Mouse (Mus musculus) adrenal gland, adult 10 weeks (tissue): ENCODE results near the gene Olfr1239. TPM values are rescaled to one million over a fixed set of nuclear protein-coding genes. Genes with fewer than 3 reads are reported as not detected.

Experiments
- polyA plus RNA-seq: library from polyadenylated mRNA; stranded (reverse); fragments of 350-450 nt; fragmentation: Illumina TruSeq; extraction: RNeasy Lipid Tissue Mini Kit (QIAGEN cat#74804); gene quantifications from one replicate; pipeline ENCODE4 v1.2.3, GENCODE M21; 2014; ENCODE audit warnings: low read depth, low replicate concordance

The Olfr1239 gene
- polyA plus RNA-seq, result not detected

DNA sequence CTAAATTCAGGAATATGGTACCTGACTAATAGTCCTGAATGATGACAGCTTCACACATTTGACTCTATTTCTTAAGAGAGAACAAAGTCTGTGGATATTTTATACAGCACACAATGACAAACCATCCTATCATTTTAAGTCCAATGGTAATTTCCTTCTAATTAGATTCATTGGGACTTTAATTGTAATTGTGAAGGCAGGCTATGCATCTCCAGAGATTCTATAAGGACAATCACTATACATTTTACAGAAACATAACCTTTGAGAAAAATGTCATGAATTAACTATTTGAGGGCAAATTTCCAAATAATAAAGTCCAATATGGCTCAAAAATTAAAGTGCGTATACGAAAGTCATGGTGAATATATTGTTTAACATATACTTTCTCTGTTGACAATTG is at the start of gene Olfr1239:
TSS of gene Olfr1239 (minus strand) at position 101 of the 400 bp plus-strand sequence.

DNA sequence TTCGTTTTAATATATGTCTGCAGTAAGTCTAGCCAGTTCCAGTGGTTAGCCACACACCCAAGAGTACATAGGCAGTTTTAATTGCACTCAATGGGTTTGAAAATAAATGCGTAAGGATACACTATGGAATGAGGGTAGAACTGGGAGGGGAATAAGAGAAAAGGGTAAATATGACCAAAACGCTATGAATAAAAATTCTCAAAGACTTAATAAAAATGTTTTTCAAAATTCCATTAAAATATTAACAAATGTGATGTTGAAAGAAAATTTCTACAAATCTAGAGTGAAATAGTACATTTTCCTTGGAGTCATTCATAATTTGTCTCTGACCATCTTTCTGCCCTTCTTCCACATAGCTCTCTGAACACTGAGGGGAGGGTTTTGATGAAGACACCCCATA is 22.7 kb upstream of the Olfr1239 start, which contains the start of gene Olfr1240:
TSS of gene Olfr1240 (minus strand) at position 101 of the 400 bp plus-strand sequence.

DNA sequence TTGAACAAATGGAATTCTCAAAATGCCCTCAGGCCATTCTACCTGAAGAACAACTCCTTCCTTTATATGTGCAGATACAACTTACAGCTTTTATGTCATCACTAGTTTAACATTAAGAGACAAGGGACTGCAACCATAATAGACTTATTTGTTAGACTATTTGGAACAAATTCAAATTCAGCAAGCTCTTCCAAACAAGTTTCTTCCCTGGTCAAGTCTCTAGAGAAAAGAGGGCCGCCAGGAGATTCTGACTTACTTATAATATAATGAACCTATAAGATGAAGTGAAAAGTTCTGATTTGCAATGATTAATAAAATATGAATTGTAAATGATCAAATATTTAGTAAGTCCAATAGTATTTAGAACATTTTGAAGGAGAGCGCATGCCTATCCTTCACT is 10.6 kb downstream of the Olfr1239 start, which contains the start of gene Olfr1238:
TSS of gene Olfr1238 (minus strand) at position 101 of the 400 bp plus-strand sequence.

Other genes starting within 250 kb of the Olfr1239 start
- not detected for gene Olfr1225, start 245.7 kb downstream of the Olfr1239 start, polyA plus RNA-seq
- gene Olfr1226, start 220.4 kb downstream of the Olfr1239 start, polyA plus RNA-seq, result not detected
- gene Olfr1228, start 166.3 kb downstream of the Olfr1239 start, polyA plus RNA-seq, result not detected
- gene Olfr1229, start 132.4 kb downstream of the Olfr1239 start, polyA plus RNA-seq, result not detected
- gene Olfr1230, start 123.1 kb downstream of the Olfr1239 start, polyA plus RNA-seq, result not detected
- not detected for gene Olfr1231, start 113.3 kb downstream of the Olfr1239 start, polyA plus RNA-seq
- not detected for gene Olfr1232, start 90.7 kb downstream of the Olfr1239 start, polyA plus RNA-seq
- gene Olfr1233, start 78.0 kb downstream of the Olfr1239 start, polyA plus RNA-seq, result not detected
- gene Olfr1234, start 55.5 kb downstream of the Olfr1239 start, polyA plus RNA-seq, result not detected
- gene Olfr1238, start 10.7 kb downstream of the Olfr1239 start, polyA plus RNA-seq, result not detected
- not detected for gene Olfr1240, start 22.6 kb upstream of the Olfr1239 start, polyA plus RNA-seq
- not detected for gene Olfr1241, start 66.7 kb upstream of the Olfr1239 start, polyA plus RNA-seq
- gene Olfr1242, start 77.9 kb upstream of the Olfr1239 start, polyA plus RNA-seq, result not detected
- gene Olfr1243, start 111.1 kb upstream of the Olfr1239 start, polyA plus RNA-seq, result not detected
- gene Olfr1245, start 158.0 kb upstream of the Olfr1239 start, polyA plus RNA-seq, result not detected
- gene Olfr1246, start 172.8 kb upstream of the Olfr1239 start, polyA plus RNA-seq, result not detected
- not detected for gene Olfr1247, start 193.7 kb upstream of the Olfr1239 start, polyA plus RNA-seq
- not detected for gene Olfr1248, start 197.8 kb upstream of the Olfr1239 start, polyA plus RNA-seq
- gene Olfr1249, start 214.6 kb upstream of the Olfr1239 start, polyA plus RNA-seq, result not detected
- not detected for gene Olfr1250, start 241.1 kb upstream of the Olfr1239 start, polyA plus RNA-seq